Mouse (Mus musculus): ENCODE measurements around the gene Ptpn5.

- TF ChIP-seq GATA1 (IDR thresholded peaks at IDR 0.05; ENCODE audit: low read length) (no peak), TAL1 (IDR thresholded peaks at IDR 0.05; ENCODE audit: low read length) (no peak)
Measured at GRCm38 (mm10) chr7:47042121-47042520, 91.4 kb downstream of the Ptpn5 start.

Measured in erythroblast, embryonic 14.5 days (primary cell).